Mouse (Mus musculus): ENCODE results near the gene Cstad. TPM values are rescaled to one million over a fixed set of nuclear protein-coding genes. Genes with fewer than 3 reads are reported as not detected.

The Cstad gene
- polyA plus RNA-seq, 1 experiment, result not detected

DNA sequence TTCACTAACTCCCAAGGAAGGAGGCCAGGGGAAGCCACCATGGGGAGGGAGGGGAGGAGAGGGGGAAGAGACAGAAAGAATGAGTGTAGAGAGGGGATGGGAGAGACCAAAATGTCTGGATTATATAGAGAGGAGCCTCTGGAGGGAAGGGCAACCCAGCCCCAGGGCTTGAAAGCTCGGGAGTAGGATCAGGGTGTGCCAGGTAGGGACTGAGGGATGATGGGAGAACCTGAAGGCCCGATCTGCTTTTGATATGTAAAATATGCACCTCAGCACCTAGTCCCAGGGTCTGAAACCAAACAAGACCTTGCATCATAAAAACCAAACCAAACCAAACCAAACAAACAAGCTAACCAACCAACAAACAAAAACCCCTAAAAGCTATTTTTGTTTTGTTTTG is 16.8 kb upstream of the Cstad start:
- 61% methylated on average over 2 of the region's 2 CpGs for WGBS
- TF ChIP-seq POLR2A (IDR thresholded peaks at IDR 0.05; ENCODE audit: low read depth, low read length), result no peak
- no peak for TF ChIP-seq CTCF (IDR thresholded peaks at IDR 0.05; ENCODE audit: extremely low read depth, insufficient read length, insufficient replicate concordance, low read depth, low read length)
- H3K4me3 ChIP-seq (ENCODE audit: low read depth, low read length), result no peak overlapping the region
- no peaks in the 10 kb centered on the region for H3K27me3 ChIP-seq (ENCODE audit: control insufficient read depth, insufficient read depth, low read length)
- no peak overlapping the region for H3K27ac ChIP-seq (ENCODE audit: insufficient read depth, low read depth, low read length)
- no peaks in the 10 kb centered on the region for H3K4me1 ChIP-seq (ENCODE audit: control insufficient read depth, insufficient read depth, insufficient read length, low read length)
- H3K36me3 ChIP-seq (ENCODE audit: control insufficient read depth, insufficient read depth, low read length), result no peaks in the 10 kb centered on the region

GRCm38 (mm10) chr2:30587161-30587560 is 7.7 kb upstream of the Cstad start:
- WGBS, result 33% methylated on average over 8 of the region's 8 CpGs
- H3K27ac ChIP-seq (ENCODE audit: insufficient read depth, low read depth, low read length), result no peak overlapping the region

GRCm38 (mm10) chr2:30587671-30588070 is 7.2 kb upstream of the Cstad start:
- WGBS, result 57% methylated on average over 2 of the region's 2 CpGs
- H3K36me3 ChIP-seq (ENCODE audit: control insufficient read depth, insufficient read depth, low read length), result no peaks in the 10 kb centered on the region
- TF ChIP-seq POLR2A (IDR thresholded peaks at IDR 0.05; ENCODE audit: low read depth, low read length), result no peak
- no peak for TF ChIP-seq CTCF (IDR thresholded peaks at IDR 0.05; ENCODE audit: extremely low read depth, insufficient read length, insufficient replicate concordance, low read depth, low read length)
- no peak overlapping the region for H3K27ac ChIP-seq (ENCODE audit: insufficient read depth, low read depth, low read length)
- H3K27me3 ChIP-seq (ENCODE audit: control insufficient read depth, insufficient read depth, low read length), result no peaks in the 10 kb centered on the region
- H3K4me1 ChIP-seq (ENCODE audit: control insufficient read depth, insufficient read depth, insufficient read length, low read length), result peaks cover 8% of the 10 kb centered on the region; the same call in 1 of the 2 replicates
- H3K4me3 ChIP-seq (ENCODE audit: low read depth, low read length), result no peak overlapping the region

More at GRCm38 (mm10) chr2:30587161-30587560, 7.7 kb upstream of the Cstad start:
- no peaks in the 10 kb centered on the region for H3K36me3 ChIP-seq (ENCODE audit: control insufficient read depth, insufficient read depth, low read length)
- H3K4me3 ChIP-seq (ENCODE audit: low read depth, low read length), result no peak overlapping the region
- no peak for TF ChIP-seq POLR2A (IDR thresholded peaks at IDR 0.05; ENCODE audit: low read depth, low read length)
- no peak for TF ChIP-seq CTCF (IDR thresholded peaks at IDR 0.05; ENCODE audit: extremely low read depth, insufficient read length, insufficient replicate concordance, low read depth, low read length)
- H3K4me1 ChIP-seq (ENCODE audit: control insufficient read depth, insufficient read depth, insufficient read length, low read length), result peaks cover 8% of the 10 kb centered on the region; the same call in 1 of the 2 replicates
- H3K27me3 ChIP-seq (ENCODE audit: control insufficient read depth, insufficient read depth, low read length), result no peaks in the 10 kb centered on the region

- no peak overlapping the region for H3K4me3 ChIP-seq (ENCODE audit: low read depth, low read length)
- WGBS, result 79% methylated on average over 4 of the region's 4 CpGs
- H3K27me3 ChIP-seq (ENCODE audit: control insufficient read depth, insufficient read depth, low read length), result no peaks in the 10 kb centered on the region
- TF ChIP-seq POLR2A (IDR thresholded peaks at IDR 0.05; ENCODE audit: low read depth, low read length) (no peak), CTCF (IDR thresholded peaks at IDR 0.05; ENCODE audit: extremely low read depth, insufficient read length, insufficient replicate concordance, low read depth, low read length) (no peak)
- H3K27ac ChIP-seq (ENCODE audit: insufficient read depth, low read depth, low read length), result peak overlapping the region; percentile 70
- H3K36me3 ChIP-seq (ENCODE audit: control insufficient read depth, insufficient read depth, low read length), result no peaks in the 10 kb centered on the region
- peaks cover 10% of the 10 kb centered on the region; the same call in 1 of the 2 replicates for H3K4me1 ChIP-seq (ENCODE audit: control insufficient read depth, insufficient read depth, insufficient read length, low read length)
Measured at GRCm38 (mm10) chr2:30588985-30589511, 5.8 kb upstream of the Cstad start.

GRCm38 (mm10) chr2:30589781-30590180 is 5.1 kb upstream of the Cstad start:
- Histone ChIP-seq H3K4me1 (ENCODE audit: control insufficient read depth, insufficient read depth, insufficient read length, low read length) (peaks cover 15% of the 10 kb centered on the region), H3K4me3 (ENCODE audit: low read depth, low read length) (no peak overlapping the region), H3K27me3 (ENCODE audit: control insufficient read depth, insufficient read depth, low read length) (no peaks in the 10 kb centered on the region), H3K27ac (ENCODE audit: insufficient read depth, low read depth, low read length) (peak overlapping the region; percentile 45), H3K36me3 (ENCODE audit: control insufficient read depth, insufficient read depth, low read length) (no peaks in the 10 kb centered on the region)
- TF ChIP-seq CTCF (IDR thresholded peaks at IDR 0.05; ENCODE audit: extremely low read depth, insufficient read length, insufficient replicate concordance, low read depth, low read length) (no peak), POLR2A (IDR thresholded peaks at IDR 0.05; ENCODE audit: low read depth, low read length) (no peak)
- WGBS, result 78% methylated on average over 4 of the region's 4 CpGs

- H3K4me1 ChIP-seq (ENCODE audit: control insufficient read depth, insufficient read depth, insufficient read length, low read length), result peaks cover 15% of the 10 kb centered on the region
- no peak overlapping the region for H3K4me3 ChIP-seq (ENCODE audit: low read depth, low read length)
- no peak overlapping the region for H3K27ac ChIP-seq (ENCODE audit: insufficient read depth, low read depth, low read length)
- no peaks in the 10 kb centered on the region for H3K27me3 ChIP-seq (ENCODE audit: control insufficient read depth, insufficient read depth, low read length)
- H3K36me3 ChIP-seq (ENCODE audit: control insufficient read depth, insufficient read depth, low read length), result no peaks in the 10 kb centered on the region
- 5% methylated on average over 3 of the region's 3 CpGs for WGBS
- TF ChIP-seq POLR2A (IDR thresholded peaks at IDR 0.05; ENCODE audit: low read depth, low read length), result no peak
- no peak for TF ChIP-seq CTCF (IDR thresholded peaks at IDR 0.05; ENCODE audit: extremely low read depth, insufficient read length, insufficient replicate concordance, low read depth, low read length)
Measured at GRCm38 (mm10) chr2:30590909-30591308, 3.9 kb upstream of the Cstad start.

GRCm38 (mm10) chr2:30592391-30592790 is 2.4 kb upstream of the Cstad start:
- Histone ChIP-seq H3K36me3 (ENCODE audit: control insufficient read depth, insufficient read depth, low read length) (no peaks in the 10 kb centered on the region), H3K27me3 (ENCODE audit: control insufficient read depth, insufficient read depth, low read length) (no peaks in the 10 kb centered on the region), H3K4me3 (ENCODE audit: low read depth, low read length) (no peak overlapping the region), H3K4me1 (ENCODE audit: control insufficient read depth, insufficient read depth, insufficient read length, low read length) (peaks cover 10% of the 10 kb centered on the region), H3K27ac (ENCODE audit: insufficient read depth, low read depth, low read length) (no peak overlapping the region)
- no peak for TF ChIP-seq POLR2A (IDR thresholded peaks at IDR 0.05; ENCODE audit: low read depth, low read length)
- no peak for TF ChIP-seq CTCF (IDR thresholded peaks at IDR 0.05; ENCODE audit: extremely low read depth, insufficient read length, insufficient replicate concordance, low read depth, low read length)
- 79% methylated on average over 6 of the region's 6 CpGs for WGBS
